Mouse (Mus musculus): ENCODE measurements at regions not wholly inside any gene's neighbourhood (a gene's known extent, or its start where the extent isn't known, plus 50 kb on each side); places are given as distances from the start of the nearest gene placed in this dataset.

DNA sequence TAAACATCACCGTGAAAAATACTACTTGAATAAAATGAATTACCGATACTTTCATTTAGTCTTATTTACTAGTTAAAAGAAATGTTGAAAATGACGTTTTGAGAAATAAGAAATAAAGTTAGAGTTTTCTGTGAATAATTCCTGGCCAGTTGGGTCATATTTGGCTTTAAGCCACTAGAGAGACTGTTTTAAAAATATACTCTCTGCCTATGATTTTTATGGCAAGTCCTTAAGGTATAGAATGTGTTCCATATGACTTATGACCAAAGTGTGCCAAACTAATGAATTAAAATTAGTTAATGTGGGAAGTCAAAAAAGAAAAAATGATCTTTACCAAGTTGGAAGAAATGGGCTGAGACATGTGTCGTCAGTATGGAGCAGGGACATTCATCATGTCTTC is 354.2 kb upstream of the Col3a1 start:
- Histone ChIP-seq H3K4me3 (ENCODE audit: low read depth, low read length) (no peak overlapping the region), H3K4me2 (ENCODE audit: low read depth, low read length) (no peak overlapping the region), H3K4me1 (ENCODE audit: control insufficient read depth, insufficient read depth) (no peaks in the 10 kb centered on the region), H3K9me3 (replicated peaks; ENCODE audit: control insufficient read depth, low read length) (no peaks in the 10 kb centered on the region), H3K27ac (ENCODE audit: low read depth) (no peak overlapping the region), H3K9ac (replicated peaks; ENCODE audit: low read depth, low read length) (no peak overlapping the region), H3K36me3 (replicated peaks; ENCODE audit: control insufficient read depth, insufficient read depth, low read length) (no peaks in the 10 kb centered on the region), H3K27me3 (ENCODE audit: control insufficient read depth, insufficient read depth, low read length) (no peaks in the 10 kb centered on the region)
- 58% methylated on average over 4 of the region's 4 CpGs for WGBS
- ATAC-seq (ENCODE audit: insufficient read depth, low read depth): no peak
- DNase-seq (ENCODE audit: low spot score): no peak
- TF ChIP-seq CTCF (IDR thresholded peaks at IDR 0.05; ENCODE audit: low read depth): no peak
- no peak for TF ChIP-seq EP300 (IDR thresholded peaks at IDR 0.05; ENCODE audit: low read depth)

DNA sequence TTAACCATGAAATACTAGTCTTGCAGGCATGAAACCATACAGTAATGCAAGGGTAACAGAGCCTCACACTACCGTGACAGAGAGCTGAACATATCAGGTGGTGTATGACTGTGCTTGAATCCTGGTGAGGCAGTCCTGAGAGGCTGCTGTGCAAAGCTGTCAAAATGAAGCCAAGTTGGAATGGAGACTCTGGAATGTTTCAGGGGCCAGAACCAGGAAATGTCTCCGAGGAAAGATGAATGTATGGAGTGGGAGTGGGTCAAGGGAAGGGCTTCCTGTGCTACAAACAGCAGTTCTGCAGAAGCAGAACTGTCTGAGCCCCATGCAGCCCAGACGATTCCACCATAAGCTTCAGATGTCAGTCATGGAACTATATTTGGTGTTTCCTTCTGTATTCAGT is 324.2 kb upstream of the Col3a1 start:
- TF ChIP-seq CTCF (IDR thresholded peaks at IDR 0.05; ENCODE audit: low read depth): no peak
- no peak for TF ChIP-seq EP300 (IDR thresholded peaks at IDR 0.05; ENCODE audit: low read depth)
- WGBS: 25% methylated on average over 3 of the region's 3 CpGs
- no peaks in the 10 kb centered on the region for H3K27me3 ChIP-seq (ENCODE audit: control insufficient read depth, insufficient read depth, low read length)
- no peaks in the 10 kb centered on the region for H3K4me1 ChIP-seq (ENCODE audit: control insufficient read depth, insufficient read depth)
- ATAC-seq (ENCODE audit: insufficient read depth, low read depth) (no peak), DNase-seq (ENCODE audit: low spot score) (no peak)
- H3K4me3 ChIP-seq (ENCODE audit: low read depth, low read length): no peak overlapping the region
- no peak overlapping the region for H3K27ac ChIP-seq (ENCODE audit: low read depth)
- no peak overlapping the region for H3K4me2 ChIP-seq (ENCODE audit: low read depth, low read length)
- H3K9me3 ChIP-seq (replicated peaks; ENCODE audit: control insufficient read depth, low read length): no peaks in the 10 kb centered on the region
- H3K36me3 ChIP-seq (replicated peaks; ENCODE audit: control insufficient read depth, insufficient read depth, low read length): no peaks in the 10 kb centered on the region
- no peak overlapping the region for H3K9ac ChIP-seq (replicated peaks; ENCODE audit: low read depth, low read length)

DNA sequence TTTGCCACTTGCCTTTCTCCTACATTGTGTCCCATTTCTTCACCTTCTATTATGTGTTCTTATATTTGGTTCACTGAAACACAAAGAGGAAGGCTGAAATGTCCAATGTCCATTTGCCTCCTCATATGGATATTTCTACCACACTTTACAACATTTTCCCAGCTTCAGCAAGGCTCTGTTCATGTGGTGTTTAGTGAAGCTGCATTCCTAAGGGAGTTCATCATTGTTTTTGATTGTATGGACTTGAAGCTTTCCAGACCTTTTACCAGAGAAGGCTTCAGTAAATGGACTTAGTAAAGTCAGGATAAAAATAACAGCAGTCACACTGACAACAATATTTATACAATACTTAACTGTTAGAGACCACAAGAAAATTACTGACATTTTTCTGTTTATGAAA is 290.8 kb upstream of the Col3a1 start:
- no peak for DNase-seq (ENCODE audit: low spot score)
- Histone ChIP-seq H3K9ac (replicated peaks; ENCODE audit: low read depth, low read length) (no peak overlapping the region), H3K27ac (ENCODE audit: low read depth) (0 out of 2 replicates have a peak overlapping the region, but pooled peaks have one; percentile 22), H3K27me3 (ENCODE audit: control insufficient read depth, insufficient read depth, low read length) (no peaks in the 10 kb centered on the region), H3K36me3 (replicated peaks; ENCODE audit: control insufficient read depth, insufficient read depth, low read length) (no peaks in the 10 kb centered on the region), H3K9me3 (replicated peaks; ENCODE audit: control insufficient read depth, low read length) (no peaks in the 10 kb centered on the region; the same call in 1 of the 2 replicates), H3K4me3 (ENCODE audit: low read depth, low read length) (no peak overlapping the region), H3K4me1 (ENCODE audit: control insufficient read depth, insufficient read depth) (peaks cover 7% of the 10 kb centered on the region; the same call in 1 of the 2 replicates), H3K4me2 (ENCODE audit: low read depth, low read length) (no peak overlapping the region)
- TF ChIP-seq EP300 (IDR thresholded peaks at IDR 0.05; ENCODE audit: low read depth): no peak
- no peak for TF ChIP-seq CTCF (IDR thresholded peaks at IDR 0.05; ENCODE audit: low read depth)
- ATAC-seq (ENCODE audit: insufficient read depth, low read depth): no peak

DNA sequence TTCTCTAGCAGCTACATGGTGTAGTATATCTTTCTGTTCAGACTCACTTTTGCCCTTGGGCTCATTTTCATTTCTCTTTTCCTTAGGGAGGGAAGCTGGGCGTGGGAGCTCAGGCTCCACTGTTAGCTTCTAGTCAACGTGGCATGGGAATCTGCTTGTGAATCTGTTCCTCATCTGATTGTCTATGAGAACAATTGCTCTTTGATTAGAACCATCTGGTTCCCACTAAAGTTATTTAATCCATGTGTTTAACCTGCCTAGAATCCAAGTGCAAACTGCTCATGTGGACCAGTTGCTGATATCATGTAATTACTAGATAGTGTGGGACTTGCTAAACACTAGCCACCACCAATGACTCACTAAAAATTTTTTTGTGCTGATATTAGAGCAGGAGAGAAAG is 290.1 kb upstream of the Col3a1 start:
- H3K4me1 ChIP-seq (ENCODE audit: control insufficient read depth, insufficient read depth): peaks cover 4% of the 10 kb centered on the region; the same call in 1 of the 2 replicates
- 61% methylated on average over 2 of the region's 2 CpGs for WGBS
- no peak overlapping the region for H3K4me3 ChIP-seq (ENCODE audit: low read depth, low read length)
- no peaks in the 10 kb centered on the region; the same call in 1 of the 2 replicates for H3K9me3 ChIP-seq (replicated peaks; ENCODE audit: control insufficient read depth, low read length)
- H3K27ac ChIP-seq (ENCODE audit: low read depth): peak overlapping the region; percentile 48; the same call in 1 of the 2 replicates
- DNase-seq (ENCODE audit: low spot score): no peak
- no peak for ATAC-seq (ENCODE audit: insufficient read depth, low read depth)
- H3K9ac ChIP-seq (replicated peaks; ENCODE audit: low read depth, low read length): no peak overlapping the region
- H3K36me3 ChIP-seq (replicated peaks; ENCODE audit: control insufficient read depth, insufficient read depth, low read length): no peaks in the 10 kb centered on the region
- H3K27me3 ChIP-seq (ENCODE audit: control insufficient read depth, insufficient read depth, low read length): no peaks in the 10 kb centered on the region
- TF ChIP-seq EP300 (IDR thresholded peaks at IDR 0.05; ENCODE audit: low read depth): no peak
- TF ChIP-seq CTCF (IDR thresholded peaks at IDR 0.05; ENCODE audit: low read depth): no peak
- H3K4me2 ChIP-seq (ENCODE audit: low read depth, low read length): no peak overlapping the region

DNA sequence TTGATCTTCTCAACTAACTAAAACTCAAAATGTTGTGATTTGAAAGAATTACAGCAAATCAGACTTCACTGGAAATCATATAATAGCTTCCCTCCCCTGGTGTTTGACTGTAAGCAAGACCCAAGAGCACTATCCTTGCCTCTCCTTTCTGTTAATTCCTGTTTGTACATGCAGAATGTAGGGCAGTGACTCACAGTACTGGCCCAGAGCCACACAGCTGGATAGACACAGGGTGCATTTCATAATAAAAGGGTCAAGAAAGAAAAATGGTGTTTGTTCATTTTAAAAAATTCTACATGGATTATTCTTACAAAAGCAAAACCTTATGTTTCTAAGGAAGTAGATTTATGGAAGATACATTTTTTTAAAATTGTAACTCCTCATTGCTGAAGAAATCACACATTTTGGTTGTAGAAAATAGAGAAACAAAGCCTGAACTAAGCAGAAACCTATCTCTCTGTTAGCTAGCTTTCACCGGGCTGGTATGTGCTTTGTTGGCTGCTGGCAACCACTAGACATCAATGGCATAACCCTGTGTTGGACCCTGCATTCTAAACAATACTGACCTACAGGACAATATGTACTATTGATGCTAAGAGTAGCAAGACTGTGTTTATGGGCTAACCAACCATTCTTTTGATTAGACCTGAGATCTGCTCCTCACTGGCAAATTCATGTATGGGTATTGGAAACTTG is 289.0 kb upstream of the Col3a1 start:
- Histone ChIP-seq H3K4me1 (ENCODE audit: control insufficient read depth, insufficient read depth) (peaks cover 4% of the 10 kb centered on the region; the same call in 1 of the 2 replicates), H3K4me2 (ENCODE audit: low read depth, low read length) (no peak overlapping the region), H3K9ac (replicated peaks; ENCODE audit: low read depth, low read length) (no peak overlapping the region), H3K9me3 (replicated peaks; ENCODE audit: control insufficient read depth, low read length) (no peaks in the 10 kb centered on the region; the same call in 1 of the 2 replicates), H3K27me3 (ENCODE audit: control insufficient read depth, insufficient read depth, low read length) (no peaks in the 10 kb centered on the region), H3K36me3 (replicated peaks; ENCODE audit: control insufficient read depth, insufficient read depth, low read length) (no peaks in the 10 kb centered on the region), H3K4me3 (ENCODE audit: low read depth, low read length) (no peak overlapping the region), H3K27ac (ENCODE audit: low read depth) (no peak overlapping the region)
- ATAC-seq (ENCODE audit: insufficient read depth, low read depth): peak; percentile 39; the same call in 1 of the 2 replicates
- peak; percentile 59 for DNase-seq (ENCODE audit: low spot score)
- 59% methylated on average over 1 of the region's 1 CpGs for WGBS
- no peak for TF ChIP-seq EP300 (IDR thresholded peaks at IDR 0.05; ENCODE audit: low read depth)
- TF ChIP-seq CTCF (IDR thresholded peaks at IDR 0.05; ENCODE audit: low read depth): no peak

DNA sequence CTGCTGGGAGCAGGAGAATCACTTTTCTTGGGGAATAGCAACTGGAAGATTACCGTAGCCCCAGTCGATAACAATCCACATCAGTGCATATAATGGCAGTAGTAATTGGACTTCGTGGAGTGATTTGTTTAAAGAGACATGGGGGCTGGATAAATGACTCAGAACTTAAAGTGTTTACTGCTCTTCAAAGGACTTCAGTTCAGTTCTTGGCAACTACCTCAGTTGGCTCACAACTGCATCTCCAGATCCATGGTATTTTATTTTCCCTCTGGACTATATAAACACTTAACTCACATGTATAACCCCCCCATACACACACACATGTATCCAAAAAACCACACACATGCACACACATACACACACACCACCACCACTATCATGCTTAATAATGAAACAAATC is 288.0 kb upstream of the Col3a1 start:
- WGBS: 67% methylated on average over 3 of the region's 3 CpGs
- no peak for ATAC-seq (ENCODE audit: insufficient read depth, low read depth)

More for the DNA sequence above, 288.0 kb upstream of the Col3a1 start:
- H3K9me3 ChIP-seq (replicated peaks; ENCODE audit: control insufficient read depth, low read length): no peaks in the 10 kb centered on the region; the same call in 1 of the 2 replicates
- H3K9ac ChIP-seq (replicated peaks; ENCODE audit: low read depth, low read length): no peak overlapping the region
- no peaks in the 10 kb centered on the region for H3K27me3 ChIP-seq (ENCODE audit: control insufficient read depth, insufficient read depth, low read length)
- no peak overlapping the region for H3K27ac ChIP-seq (ENCODE audit: low read depth)
- TF ChIP-seq CTCF (IDR thresholded peaks at IDR 0.05; ENCODE audit: low read depth) (no peak), EP300 (IDR thresholded peaks at IDR 0.05; ENCODE audit: low read depth) (no peak)
- H3K4me1 ChIP-seq (ENCODE audit: control insufficient read depth, insufficient read depth): peaks cover 4% of the 10 kb centered on the region; the same call in 1 of the 2 replicates
- H3K4me3 ChIP-seq (ENCODE audit: low read depth, low read length): no peak overlapping the region
- no peak overlapping the region for H3K4me2 ChIP-seq (ENCODE audit: low read depth, low read length)
- H3K36me3 ChIP-seq (replicated peaks; ENCODE audit: control insufficient read depth, insufficient read depth, low read length): no peaks in the 10 kb centered on the region
- DNase-seq (ENCODE audit: low spot score): no peak
